Mouse (Mus musculus) cortical plate, adult 2 months (tissue): ENCODE measurements around the gene Mical2.

Experiments used
- CTCF ChIP-seq: fragments of 200-500 bp; IDR thresholded peaks from 2 replicates; pipeline ENCODE4 v1.5.1; 2011; ENCODE audit warnings: mild to moderate bottlenecking, control low read depth, low read length; ENCODE audit not compliant: insufficient read depth; ENCODE audit errors: extremely low read depth
- POLR2A ChIP-seq: fragments of 200-500 bp; IDR thresholded peaks from 2 replicates; pipeline ENCODE4 v1.6.1; 2011; ENCODE audit warnings: mild to moderate bottlenecking, low read length, control low read depth; ENCODE audit not compliant: insufficient read depth; ENCODE audit errors: extremely low read depth

GRCm38 (mm10) chr7:112203937-112204336, 21.7 kb upstream of the Mical2 start:
- TF ChIP-seq POLR2A, result no peak
- no peak for TF ChIP-seq CTCF
